Comparison of ENCODE assay signal across 12 mouse cellular contexts in genomic region chr9:64085976-64086375, GRCm38 (mm10). TPM values are rescaled to one million over a fixed set of nuclear protein-coding genes. Genes with fewer than 3 reads are reported as not detected.
DNase-seq lines count a peak whose midpoint lies in the region; ATAC-seq and TF ChIP-seq lines count a peak whose summit lies in the region.
"Had no signal": no experiment of that assay in that cellular context is flagged by ENCODE, and none has a peak within 500 bp of the region (broad histone marks: within the 10 kb centered on the region; RNA-seq: fewer than 3 reads in every experiment).

No protein-coding gene starts in this region.

- H3K9me3 ChIP-seq in lung, embryonic 14.5 days (ENCODE audit: low read depth, low read length) = no peaks in the 10 kb centered on the region
- no peaks in the 10 kb centered on the region for H3K9me3 ChIP-seq in embryonic facial prominence, embryonic 12.5 days
- no peaks in the 10 kb centered on the region for H3K9me3 ChIP-seq in limb, embryonic 12.5 days
- H3K9me3 ChIP-seq: midbrain, embryonic 12.5 days had no signal

- 51% methylated on average over 2 of the region's 2 CpGs for WGBS in lung, embryonic 14.5 days
- WGBS in embryonic facial prominence, embryonic 12.5 days = 41% methylated on average over 2 of the region's 2 CpGs
- WGBS in limb, embryonic 12.5 days = 21% methylated on average over 2 of the region's 2 CpGs
- WGBS in small intestine, adult 2 months = 57% methylated on average over 2 of the region's 2 CpGs

- no peaks in the 10 kb centered on the region for H3K27me3 ChIP-seq in lung, embryonic 14.5 days (ENCODE audit: insufficient read depth, low read length)
- no peaks in the 10 kb centered on the region for H3K27me3 ChIP-seq in embryonic facial prominence, embryonic 12.5 days
- H3K27me3 ChIP-seq in limb, embryonic 12.5 days = no peaks in the 10 kb centered on the region
- no peaks in the 10 kb centered on the region for H3K27me3 ChIP-seq in small intestine, adult 2 months (ENCODE audit: control insufficient read depth, insufficient read depth, low read length)

- no peaks in the 10 kb centered on the region for H3K36me3 ChIP-seq in lung, embryonic 14.5 days (ENCODE audit: insufficient read depth)
- no peaks in the 10 kb centered on the region for H3K36me3 ChIP-seq in embryonic facial prominence, embryonic 12.5 days
- no peaks in the 10 kb centered on the region for H3K36me3 ChIP-seq in limb, embryonic 12.5 days
- no peaks in the 10 kb centered on the region for H3K36me3 ChIP-seq in small intestine, adult 2 months (ENCODE audit: control insufficient read depth, insufficient read depth, low read length)
- H3K36me3 ChIP-seq: midbrain, embryonic 12.5 days had no signal

- TF ChIP-seq POLR2A in small intestine, adult 2 months (IDR thresholded peaks at IDR 0.05; ENCODE audit: low read depth, low read length) = no peak

- ATAC-seq in lung, embryonic 14.5 days (ENCODE audit: insufficient read depth) = no peak
- no peak for ATAC-seq in embryonic facial prominence, embryonic 12.5 days (ENCODE audit: insufficient number of reproducible peaks, insufficient read depth, low FRiP score, low TSS enrichment)
- ATAC-seq in limb, embryonic 12.5 days (ENCODE audit: insufficient number of reproducible peaks, insufficient read depth, low FRiP score, low TSS enrichment, low read depth) = no peak

- H3K4me3 ChIP-seq in lung, embryonic 14.5 days (ENCODE audit: low read depth, low read length) = no peak overlapping the region
- H3K4me3 ChIP-seq in embryonic facial prominence, embryonic 12.5 days = no peak overlapping the region
- H3K4me3 ChIP-seq in limb, embryonic 12.5 days (replicated peaks) = no peak overlapping the region
- no peak overlapping the region for H3K4me3 ChIP-seq in small intestine, adult 2 months (ENCODE audit: low read depth, low read length)
- H3K4me3 ChIP-seq: midbrain, embryonic 12.5 days had no signal

- DNase-seq in lung, embryonic 14.5 days = no peak
- DNase-seq in lung, postnatal 14 days = no peak
- no peak for DNase-seq in urinary bladder, postnatal 14 days (ENCODE audit: low spot score)
- no peak for DNase-seq in embryo, embryonic 11 days
- DNase-seq: adrenal gland, adult 2 months; kidney, postnatal 25 days; right cerebral cortex, postnatal 4 days had no signal

- TF ChIP-seq CTCF in lung, embryonic 14.5 days (IDR thresholded peaks at IDR 0.05; ENCODE audit: low read depth) = no peak
- no peak for TF ChIP-seq CTCF in small intestine, adult 2 months (IDR thresholded peaks at IDR 0.05; ENCODE audit: extremely low read depth, insufficient read length, insufficient replicate concordance, low read depth, low read length)

- H3K4me1 ChIP-seq in lung, embryonic 14.5 days (ENCODE audit: insufficient read depth) = peaks cover 15% of the 10 kb centered on the region
- H3K4me1 ChIP-seq in embryonic facial prominence, embryonic 12.5 days = peaks cover 30% of the 10 kb centered on the region
- H3K4me1 ChIP-seq in limb, embryonic 12.5 days (replicated peaks) = peaks cover 34% of the 10 kb centered on the region
- peaks cover 36% of the 10 kb centered on the region for H3K4me1 ChIP-seq in small intestine, adult 2 months (ENCODE audit: control insufficient read depth, insufficient read depth, insufficient read length, low read length)

- H3K4me2 ChIP-seq in lung, embryonic 14.5 days = no peak overlapping the region
- H3K4me2 ChIP-seq in embryonic facial prominence, embryonic 12.5 days (replicated peaks) = no peak overlapping the region
- H3K4me2 ChIP-seq in limb, embryonic 12.5 days = no peak overlapping the region

- H3K9ac ChIP-seq in lung, embryonic 14.5 days = no peak overlapping the region
- H3K9ac ChIP-seq in embryonic facial prominence, embryonic 12.5 days = no peak overlapping the region
- no peak overlapping the region for H3K9ac ChIP-seq in limb, embryonic 12.5 days (replicated peaks)
- H3K9ac ChIP-seq: midbrain, embryonic 12.5 days had no signal

- peak overlapping the region; percentile 67 for H3K27ac ChIP-seq in lung, embryonic 14.5 days (ENCODE audit: low read depth)
- peak overlapping the region; percentile 37; the same call in 1 of the 2 replicates for H3K27ac ChIP-seq in embryonic facial prominence, embryonic 12.5 days
- peak overlapping the region; percentile 47 for H3K27ac ChIP-seq in limb, embryonic 12.5 days
- peak overlapping the region; percentile 6; the same call in 1 of the 2 replicates for H3K27ac ChIP-seq in small intestine, adult 2 months (ENCODE audit: insufficient read depth, low read depth, low read length)
- H3K27ac ChIP-seq: midbrain, embryonic 12.5 days had no signal

RNA-seq across cellular contexts. Expression of gene Lctl, which starts 31.0 kb away (rescaled TPM):
- 0.13 TPM in 1 of 2 replicates, not detected in the other for polyA plus RNA-seq in lung, embryonic 14.5 days (2014; fragmentation: Nextera tagmentation; extraction: Ambion mirVana)
- polyA plus RNA-seq in embryonic facial prominence, embryonic 12.5 days (2016; fragmentation: Nextera tagmentation; extraction: Ambion mirVana) = not detected in 2 replicates
- not detected in 2 replicates for polyA plus RNA-seq in limb, embryonic 12.5 days (2016; fragmentation: Nextera tagmentation; extraction: Ambion mirVana)
- 0.17 and 0.98 TPM in 2 replicates for polyA plus RNA-seq in small intestine, adult 2 months (2012; rRNA removed)
- polyA plus RNA-seq: liver, adult 2 months; midbrain, embryonic 12.5 days had no signal

Comparison
In these comparisons a context has a peak if more than half of its experiments do, and no peak if none do; other contexts are left out.
1. H3K27ac ChIP-seq: peak in every context shown above with its lines; median percentile 67 in lung, embryonic 14.5 days; 47 in limb, embryonic 12.5 days; 37 in embryonic facial prominence, embryonic 12.5 days; 6 in small intestine, adult 2 months.